Mouse (Mus musculus): ENCODE data around the gene Asdurf. TPM values are rescaled to one million over a fixed set of nuclear protein-coding genes. Genes with fewer than 3 reads are reported as not detected.
A peak's percentile ranks its signal among the peaks of the same experiment; 100 is the strongest.
"Not testable (repeated sequence)": the region's sequence is repeated elsewhere in the genome, so short reads cannot be mapped to it uniquely, and the experiment has no call there.

The Asdurf gene
- total RNA-seq (2015; ENCODE audit: low replicate concordance): not detected in 2 replicates
- 38.8 and 73.3 TPM in 2 replicates for total RNA-seq (2017; ENCODE audit: low replicate concordance)

GRCm38 (mm10) chr1:53352327-53353261 is at the start of gene Asdurf, which contains the start of the genes Gm28551 and Asnsd1:
TSS of gene Asdurf (minus strand) at chr1:53352619.
TSS of gene Gm28551 (minus strand) at chr1:53352667.
TSS of gene Asnsd1 (minus strand) at chr1:53352752.
- peak; percentile 100 for ATAC-seq (replicated peaks; ENCODE audit: low FRiP score, poor library complexity, severe bottlenecking)

DNA sequence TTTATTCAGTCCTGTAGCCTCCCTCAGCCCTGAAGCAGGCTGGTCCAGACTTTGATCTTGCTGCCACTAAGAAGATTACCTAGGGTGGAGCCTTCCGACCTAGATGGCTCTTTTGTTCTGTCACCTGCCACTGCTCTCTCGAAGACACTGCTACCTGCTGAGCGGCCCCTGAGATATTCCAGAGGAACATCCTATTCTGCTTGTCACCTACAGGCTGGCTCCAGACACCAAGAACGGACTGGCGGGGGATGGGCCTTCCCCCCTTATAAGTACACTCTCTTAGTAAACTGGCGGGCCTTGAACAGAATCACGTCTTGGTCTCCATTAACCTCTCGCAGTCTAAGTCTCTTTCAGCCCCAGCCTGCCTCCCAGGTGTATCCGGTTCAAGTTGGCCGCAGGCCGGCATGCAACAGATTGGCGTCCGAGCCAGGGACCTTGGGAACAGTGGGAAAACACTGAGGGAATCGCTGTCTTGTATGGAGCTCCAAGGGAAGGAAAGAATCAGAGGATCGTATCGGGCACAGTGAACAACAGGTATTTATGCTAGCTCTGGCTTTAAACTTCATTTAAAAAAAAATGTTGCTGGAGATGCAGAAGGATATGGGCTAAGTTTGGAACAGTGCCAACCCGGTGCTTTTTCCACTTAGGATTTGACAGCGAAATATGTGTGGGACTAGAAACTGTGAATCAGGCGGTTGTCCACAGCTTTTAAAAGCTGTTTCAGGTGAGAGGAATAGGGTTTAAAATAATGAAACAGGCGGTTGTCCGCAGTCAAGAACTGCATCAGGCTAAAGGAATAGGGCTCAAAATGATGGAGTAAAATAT is 41.7 kb upstream of the Asdurf start:
- ATAC-seq (replicated peaks; ENCODE audit: low FRiP score, poor library complexity, severe bottlenecking): not testable (repeated sequence)

DNA sequence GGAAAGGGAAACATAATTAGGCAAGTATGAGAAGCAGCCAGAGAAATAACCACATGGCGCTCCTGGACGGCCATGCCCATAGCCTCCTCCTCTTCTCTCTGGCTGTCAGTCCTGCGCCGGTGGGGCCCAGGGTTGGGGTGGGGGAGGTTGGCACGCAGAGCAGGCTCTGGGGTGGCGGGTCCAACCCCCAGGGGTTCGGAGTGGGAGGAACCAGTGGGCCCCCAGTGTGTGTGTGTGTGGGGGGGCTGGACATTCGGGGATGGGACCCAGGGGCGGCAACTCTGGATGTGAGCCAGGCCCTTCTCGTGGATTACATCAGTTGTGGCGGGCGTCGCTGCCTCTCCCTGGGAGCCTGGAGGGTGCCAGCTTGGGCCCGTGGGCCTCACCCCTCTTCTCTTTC is 36.3 kb upstream of the Asdurf start:
- no peak for ATAC-seq (replicated peaks; ENCODE audit: low FRiP score, poor library complexity, severe bottlenecking)

DNA sequence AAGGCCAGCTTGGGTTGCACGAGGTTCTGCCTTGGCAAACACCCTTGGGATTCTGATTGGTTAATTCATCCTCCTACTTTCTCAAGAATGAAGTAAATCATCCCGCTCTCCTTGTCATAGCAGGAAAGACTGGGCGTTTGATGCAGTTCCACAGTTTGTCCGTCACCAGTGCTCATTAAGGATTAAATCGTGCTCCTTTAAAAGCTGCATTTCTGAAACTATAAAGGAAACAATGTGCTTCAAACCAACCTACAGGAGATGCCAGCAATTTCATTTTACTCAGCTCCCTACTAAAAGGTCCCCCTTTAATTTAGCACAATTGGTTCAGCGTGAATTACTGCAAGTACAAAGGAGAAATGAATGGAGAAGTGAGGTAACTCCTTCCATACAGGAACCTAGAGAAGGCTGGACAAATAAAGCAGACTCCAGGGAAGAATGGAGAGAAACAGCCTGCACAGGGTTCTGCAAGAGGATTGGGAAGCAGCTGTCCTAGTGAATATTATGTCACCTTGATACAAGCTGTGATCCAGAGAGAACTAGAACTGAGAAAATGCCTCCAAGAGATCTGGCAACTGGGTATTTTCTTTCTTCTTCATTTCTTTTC is 31.8 kb upstream of the Asdurf start:
- ATAC-seq (replicated peaks; ENCODE audit: low FRiP score, poor library complexity, severe bottlenecking): no peak

DNA sequence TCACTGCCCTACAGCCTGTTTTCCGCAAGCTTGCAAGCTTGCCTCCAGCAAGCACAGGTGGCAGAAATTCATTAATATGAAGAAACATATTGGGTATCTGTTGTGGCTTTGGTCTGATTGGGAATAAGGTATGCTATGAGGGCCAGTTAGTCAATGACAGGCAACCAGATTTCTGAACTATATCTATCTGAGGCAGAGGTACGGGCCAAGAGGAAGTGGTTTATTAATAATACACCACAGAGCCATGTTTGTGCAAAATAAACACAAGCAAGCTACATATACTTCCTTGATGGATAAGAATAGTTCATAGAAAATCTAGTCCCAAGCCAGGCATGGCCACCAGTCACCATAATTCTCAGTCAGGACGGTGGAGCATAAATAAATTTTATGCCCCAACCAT is 25.3 kb upstream of the Asdurf start:
- no peak for ATAC-seq (replicated peaks; ENCODE audit: low FRiP score, poor library complexity, severe bottlenecking)

DNA sequence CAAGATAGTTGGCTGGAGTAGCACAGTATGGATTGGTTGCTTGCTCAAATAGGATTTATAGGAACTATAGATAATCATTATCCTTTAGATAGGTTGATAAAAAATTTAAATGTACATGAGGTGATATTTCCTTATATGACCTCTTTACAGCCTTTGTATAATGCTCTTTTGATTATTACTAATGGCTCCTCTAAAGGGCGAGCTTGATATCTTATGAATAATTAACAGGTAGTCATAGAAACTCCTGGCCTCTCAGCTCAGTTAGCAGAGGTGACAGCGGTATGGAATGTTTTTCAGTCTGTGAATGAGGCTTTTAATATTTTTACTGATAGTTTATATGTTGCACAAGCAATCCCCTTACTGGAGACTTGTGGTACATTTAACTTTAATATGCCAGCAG is 23.5 kb upstream of the Asdurf start:
- not testable (repeated sequence) for ATAC-seq (replicated peaks; ENCODE audit: low FRiP score, poor library complexity, severe bottlenecking)

GRCm38 (mm10) chr1:53358988-53359387 is 6.6 kb upstream of the Asdurf start:
- ATAC-seq (replicated peaks; ENCODE audit: low FRiP score, poor library complexity, severe bottlenecking): no peak

- no peak for ATAC-seq (replicated peaks; ENCODE audit: low FRiP score, poor library complexity, severe bottlenecking)
These were observed 11.3 kb downstream of the Asdurf start for GRCm38 (mm10) chr1:53341071-53341470.

DNA sequence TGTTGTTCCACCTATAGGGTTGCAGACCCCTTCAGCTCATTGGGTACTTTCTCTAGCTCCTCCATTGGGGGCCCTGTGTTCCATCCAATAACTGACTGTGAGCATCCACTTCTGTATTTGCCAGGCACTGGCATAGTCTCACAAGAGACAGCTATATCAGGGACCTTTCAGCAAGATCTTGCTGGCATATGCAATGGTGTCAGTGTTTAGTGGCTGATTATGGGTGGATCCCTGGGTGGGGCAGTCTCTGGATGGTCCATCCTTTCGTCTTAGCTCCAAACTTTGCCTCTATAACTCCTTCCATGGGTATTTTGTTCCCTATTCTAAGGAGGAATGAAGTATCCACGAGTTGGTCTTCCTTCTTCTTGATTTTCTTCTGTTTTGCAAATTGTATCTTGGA is 15.0 kb downstream of the Asdurf start:
- ATAC-seq (replicated peaks; ENCODE audit: low FRiP score, poor library complexity, severe bottlenecking): not testable (repeated sequence)

DNA sequence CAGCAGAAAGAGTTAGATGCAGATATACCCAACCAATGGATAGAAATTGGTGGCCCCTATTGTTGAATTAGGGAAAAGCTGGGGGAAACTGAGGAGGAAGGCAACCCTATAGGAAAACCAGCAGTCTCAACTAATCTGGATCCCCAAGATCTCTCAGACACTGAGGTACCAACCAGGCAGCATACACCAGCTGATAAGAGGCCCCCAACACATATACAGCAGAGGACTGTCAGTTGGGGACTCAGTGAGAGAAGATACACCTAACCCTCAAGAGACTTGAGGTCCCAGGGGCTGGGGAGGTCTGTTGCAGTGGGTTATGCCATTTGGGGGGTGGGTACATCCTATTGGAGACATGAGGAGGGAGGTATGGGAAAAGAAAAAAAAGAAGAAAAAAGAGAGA is 17.0 kb downstream of the Asdurf start:
- no peak for ATAC-seq (replicated peaks; ENCODE audit: low FRiP score, poor library complexity, severe bottlenecking)

GRCm38 (mm10) chr1:53333527-53333926 is 18.9 kb downstream of the Asdurf start:
- ATAC-seq (replicated peaks; ENCODE audit: low FRiP score, poor library complexity, severe bottlenecking): not testable (repeated sequence)

DNA sequence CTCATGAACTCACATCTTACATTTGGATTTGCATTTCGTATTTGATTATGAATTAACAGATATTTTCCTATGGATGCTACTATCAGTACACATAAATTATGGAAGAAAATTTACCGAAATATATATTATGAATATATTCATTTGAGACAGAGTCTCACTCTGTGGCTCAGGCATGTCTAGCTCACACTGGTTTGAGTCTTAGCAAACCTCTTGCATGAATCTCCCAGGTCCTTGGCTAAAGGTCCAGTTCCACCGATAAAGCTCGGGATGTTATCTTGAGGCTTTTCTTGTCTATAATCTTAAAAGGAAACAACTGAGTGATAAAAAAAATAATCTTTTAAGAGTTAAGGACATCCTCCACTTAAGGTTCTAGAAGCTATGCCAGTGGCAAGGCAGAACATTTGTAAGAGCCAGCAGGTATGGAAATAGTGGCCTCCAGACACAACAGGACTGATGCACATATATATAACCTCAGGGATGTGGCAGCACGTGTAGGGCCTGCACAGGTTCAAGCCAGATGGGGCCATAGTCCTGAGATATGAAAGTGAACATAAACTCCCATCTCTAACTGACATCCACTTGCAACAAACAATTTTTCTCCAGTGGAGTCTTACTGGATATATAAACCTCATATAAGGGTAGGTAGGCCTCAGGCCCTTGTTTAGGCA is 27.5 kb downstream of the Asdurf start:
- ATAC-seq (replicated peaks; ENCODE audit: low FRiP score, poor library complexity, severe bottlenecking): no peak

GRCm38 (mm10) chr1:53324277-53324676 is 28.1 kb downstream of the Asdurf start:
- ATAC-seq (replicated peaks; ENCODE audit: low FRiP score, poor library complexity, severe bottlenecking): no peak

GRCm38 (mm10) chr1:53323254-53323653 is 29.2 kb downstream of the Asdurf start:
- no peak for ATAC-seq (replicated peaks; ENCODE audit: low FRiP score, poor library complexity, severe bottlenecking)

DNA sequence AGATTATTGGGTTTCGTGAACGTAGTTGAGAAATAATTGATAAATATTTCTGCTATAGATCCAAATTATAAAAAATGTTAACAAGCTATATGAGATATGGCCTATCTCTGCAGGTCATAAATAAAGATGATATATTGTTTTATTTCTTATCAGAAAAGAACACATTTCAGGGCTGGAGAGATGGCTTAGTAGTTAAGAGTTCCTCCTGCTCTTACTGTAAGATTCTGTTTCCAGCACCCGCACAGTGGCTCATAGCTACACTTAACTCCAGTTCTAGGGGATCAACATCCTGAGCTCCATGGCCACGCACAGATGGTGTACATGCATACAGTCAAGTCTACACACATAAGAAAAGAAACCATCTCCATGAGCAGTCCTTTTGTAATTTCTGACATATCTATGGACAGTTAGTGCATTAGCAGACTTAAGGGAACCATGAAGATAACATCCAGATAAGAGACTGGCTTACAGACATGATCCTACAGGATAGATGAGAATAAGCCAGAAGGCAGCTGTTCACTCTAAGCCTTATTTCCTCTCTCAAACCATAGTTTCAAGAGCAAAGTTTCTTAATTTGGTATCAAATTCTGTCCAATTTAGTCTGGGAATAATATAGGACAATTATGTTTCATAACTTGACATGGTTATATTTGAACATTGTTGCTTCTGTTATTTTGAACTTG is 30.6 kb downstream of the Asdurf start:
- ATAC-seq (replicated peaks; ENCODE audit: low FRiP score, poor library complexity, severe bottlenecking): no peak

- peak; percentile 99 for ATAC-seq (replicated peaks; ENCODE audit: low FRiP score, poor library complexity, severe bottlenecking)
These were observed 39.1 kb downstream of the Asdurf start, which contains the start of gene Osgepl1 for GRCm38 (mm10) chr1:53312989-53313967. TSS of gene Osgepl1 (plus strand) at chr1:53313624.

DNA sequence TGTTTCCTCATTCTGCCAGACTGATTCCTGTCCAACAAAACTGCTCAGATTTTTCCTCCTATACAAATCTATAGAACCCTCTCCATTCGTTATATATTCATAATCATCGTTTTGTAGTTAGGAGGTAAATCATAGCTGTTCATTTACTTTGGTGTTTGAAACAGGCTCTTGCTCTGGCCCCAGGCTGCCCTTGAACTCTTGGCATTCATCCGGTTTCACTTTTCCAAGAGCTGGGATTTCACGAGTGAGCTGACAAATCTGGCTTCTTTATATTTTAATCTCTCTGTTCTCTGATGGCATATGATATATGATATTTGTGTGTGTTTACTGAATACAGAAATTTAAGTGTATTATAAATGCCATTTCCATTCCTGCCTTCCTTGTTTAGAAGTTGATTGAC is 51.9 kb downstream of the Asdurf start:
- ATAC-seq (replicated peaks; ENCODE audit: low FRiP score, poor library complexity, severe bottlenecking): no peak
